Mouse (Mus musculus): ENCODE measurements at regions not wholly inside any gene's neighbourhood (a gene's known extent, or its start where the extent isn't known, plus 50 kb on each side); places are given as distances from the start of the nearest gene placed in this dataset.

DNA sequence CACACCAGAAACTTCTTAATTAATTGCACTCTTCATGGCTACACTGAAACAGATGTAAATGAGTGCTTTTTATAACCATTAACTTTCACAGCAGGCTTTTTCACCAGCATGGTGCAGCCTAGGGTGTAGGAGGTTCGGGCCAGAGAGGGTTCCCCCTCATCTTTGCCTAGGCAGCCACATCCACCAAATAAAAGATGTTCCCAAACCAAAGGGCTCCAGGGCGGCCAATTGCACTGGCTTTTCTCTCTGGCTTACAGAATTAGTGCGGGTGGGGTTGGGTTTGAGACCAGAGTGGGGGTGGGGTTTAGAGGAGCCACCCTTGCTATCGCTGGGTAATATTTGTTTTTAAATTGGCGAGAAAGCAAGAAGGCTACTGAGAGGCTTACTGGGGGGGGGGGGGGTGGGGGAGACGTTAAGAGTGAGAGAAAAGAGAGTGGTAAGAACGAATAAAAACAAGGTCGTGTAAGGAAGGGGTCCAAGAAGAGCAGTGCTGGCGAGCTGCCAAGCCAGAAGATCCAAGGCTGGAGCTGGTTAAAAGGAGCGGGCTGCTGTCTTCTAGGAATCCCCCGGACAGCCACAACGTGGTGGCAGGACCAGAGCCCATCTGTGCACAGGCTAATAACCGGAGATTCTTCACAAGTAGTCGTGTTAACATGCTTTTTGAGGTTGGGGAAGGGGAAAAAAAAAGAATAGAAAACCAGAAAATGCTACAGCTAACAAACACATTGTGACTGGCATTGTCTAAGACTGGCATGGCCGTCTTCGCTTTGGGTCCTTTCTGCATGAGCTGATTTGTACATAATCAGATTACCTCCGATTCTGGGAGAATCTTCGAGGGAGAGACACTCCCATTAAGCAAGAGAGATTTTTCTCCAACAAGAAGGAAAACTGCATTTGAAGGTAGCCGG, 134.0 kb upstream of the Pitx2 start:
- no peaks in the 10 kb centered on the region for H3K36me3 ChIP-seq (ENCODE audit: control insufficient read depth, insufficient read depth)
- WGBS: 27% methylated on average over 19 of the region's 19 CpGs
- no peaks in the 10 kb centered on the region for H3K9me3 ChIP-seq (ENCODE audit: control insufficient read depth)
- no peak overlapping the region for H3K9ac ChIP-seq (ENCODE audit: low read depth, low read length)
- no peaks in the 10 kb centered on the region for H3K27me3 ChIP-seq (replicated peaks; ENCODE audit: control insufficient read depth, insufficient read depth, low read length)
- no peak for ATAC-seq
- no peaks in the 10 kb centered on the region for H3K4me1 ChIP-seq (replicated peaks; ENCODE audit: control insufficient read depth, insufficient read depth, low read length)
- H3K4me3 ChIP-seq (ENCODE audit: low read depth, low read length): no peak overlapping the region
- no peak overlapping the region for H3K27ac ChIP-seq (ENCODE audit: low read depth, low read length)
- TF ChIP-seq CTCF (IDR thresholded peaks at IDR 0.05; ENCODE audit: low read depth): no peak
- 0 out of 2 replicates have a peak overlapping the region, but pooled peaks have one; percentile 14 for H3K4me2 ChIP-seq (replicated peaks; ENCODE audit: low read depth)

DNA sequence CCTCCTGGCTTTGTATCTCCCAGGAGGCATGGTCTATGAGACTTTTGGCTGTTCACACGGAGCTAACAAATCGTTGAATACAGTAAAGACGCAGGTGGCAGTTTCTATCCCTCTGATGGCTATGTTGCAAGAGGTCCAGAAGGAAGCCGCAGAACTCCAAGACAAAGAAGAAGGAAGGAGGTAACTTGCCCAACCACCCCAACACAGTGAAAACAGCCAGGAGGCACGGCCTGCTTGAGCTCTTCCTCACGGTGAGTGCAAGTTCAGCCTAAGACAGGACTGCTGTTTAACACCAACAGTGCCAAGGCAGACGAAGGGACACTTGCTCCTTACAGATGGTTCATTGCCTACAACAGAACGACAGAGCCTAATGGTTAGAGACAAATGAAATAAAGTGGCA, 130.0 kb upstream of the Pitx2 start:
- H3K27me3 ChIP-seq (replicated peaks; ENCODE audit: control insufficient read depth, insufficient read depth, low read length): no peaks in the 10 kb centered on the region
- no peaks in the 10 kb centered on the region for H3K9me3 ChIP-seq (ENCODE audit: control insufficient read depth)
- 77% methylated on average over 8 of the region's 8 CpGs for WGBS
- no peak overlapping the region for H3K27ac ChIP-seq (ENCODE audit: low read depth, low read length)
- no peak overlapping the region for H3K9ac ChIP-seq (ENCODE audit: low read depth, low read length)
- H3K4me3 ChIP-seq (ENCODE audit: low read depth, low read length): no peak overlapping the region
- TF ChIP-seq CTCF (IDR thresholded peaks at IDR 0.05; ENCODE audit: low read depth): no peak
- H3K36me3 ChIP-seq (ENCODE audit: control insufficient read depth, insufficient read depth): no peaks in the 10 kb centered on the region
- ATAC-seq: no peak
- no peak overlapping the region for H3K4me2 ChIP-seq (replicated peaks; ENCODE audit: low read depth)
- no peaks in the 10 kb centered on the region for H3K4me1 ChIP-seq (replicated peaks; ENCODE audit: control insufficient read depth, insufficient read depth, low read length)

DNA sequence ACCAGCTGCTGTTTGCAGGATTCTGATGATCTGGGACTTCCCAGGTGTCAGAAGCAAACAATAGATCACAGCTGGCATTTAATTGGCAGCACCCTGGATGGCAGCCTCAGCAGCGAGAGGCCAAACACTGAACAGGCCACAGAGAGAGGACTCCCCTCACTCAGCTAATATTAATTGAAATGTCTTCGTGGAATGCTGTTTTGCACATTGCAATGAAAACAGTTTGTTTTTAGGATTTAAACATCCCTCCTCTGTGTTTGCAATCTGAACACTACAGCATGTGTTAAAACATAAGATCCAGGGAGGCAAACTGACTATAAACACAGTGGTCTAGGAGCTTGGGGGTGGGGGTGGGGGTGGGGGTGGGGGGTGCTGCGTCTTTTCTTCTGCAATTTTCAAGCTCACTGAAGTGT, 129.2 kb upstream of the Pitx2 start:
- Histone ChIP-seq H3K36me3 (ENCODE audit: control insufficient read depth, insufficient read depth) (no peaks in the 10 kb centered on the region), H3K4me3 (ENCODE audit: low read depth, low read length) (no peak overlapping the region), H3K4me1 (replicated peaks; ENCODE audit: control insufficient read depth, insufficient read depth, low read length) (no peaks in the 10 kb centered on the region), H3K4me2 (replicated peaks; ENCODE audit: low read depth) (no peak overlapping the region), H3K27me3 (replicated peaks; ENCODE audit: control insufficient read depth, insufficient read depth, low read length) (no peaks in the 10 kb centered on the region), H3K9me3 (ENCODE audit: control insufficient read depth) (no peaks in the 10 kb centered on the region), H3K9ac (ENCODE audit: low read depth, low read length) (no peak overlapping the region), H3K27ac (ENCODE audit: low read depth, low read length) (no peak overlapping the region)
- TF ChIP-seq CTCF (IDR thresholded peaks at IDR 0.05; ENCODE audit: low read depth): no peak
- ATAC-seq: no peak
- WGBS: 32% methylated on average over 3 of the region's 3 CpGs

DNA sequence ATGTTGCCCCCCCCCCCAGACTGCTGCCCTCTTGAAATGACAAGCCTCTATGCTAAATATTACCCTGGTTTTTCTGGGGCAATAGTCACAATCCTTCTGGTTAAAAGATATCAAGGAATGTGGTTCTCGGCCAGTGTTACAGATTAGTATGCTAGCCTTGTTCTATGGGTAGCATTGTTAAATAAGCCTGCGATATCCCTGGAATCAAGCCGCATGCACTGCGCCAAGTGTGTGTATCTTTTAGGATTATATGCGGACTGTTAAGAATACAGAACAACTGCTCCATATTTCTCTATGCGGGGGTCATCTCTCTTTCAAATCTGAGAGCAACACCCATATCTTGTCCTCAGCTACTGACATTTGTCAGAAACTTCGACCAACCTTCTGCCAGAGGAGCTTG, 128.7 kb upstream of the Pitx2 start:
- Histone ChIP-seq H3K4me2 (replicated peaks; ENCODE audit: low read depth) (no peak overlapping the region), H3K4me1 (replicated peaks; ENCODE audit: control insufficient read depth, insufficient read depth, low read length) (no peaks in the 10 kb centered on the region), H3K4me3 (ENCODE audit: low read depth, low read length) (no peak overlapping the region), H3K9me3 (ENCODE audit: control insufficient read depth) (no peaks in the 10 kb centered on the region), H3K36me3 (ENCODE audit: control insufficient read depth, insufficient read depth) (no peaks in the 10 kb centered on the region), H3K27me3 (replicated peaks; ENCODE audit: control insufficient read depth, insufficient read depth, low read length) (no peaks in the 10 kb centered on the region), H3K27ac (ENCODE audit: low read depth, low read length) (no peak overlapping the region), H3K9ac (ENCODE audit: low read depth, low read length) (no peak overlapping the region)
- TF ChIP-seq CTCF (IDR thresholded peaks at IDR 0.05; ENCODE audit: low read depth): no peak
- no peak for ATAC-seq
- 53% methylated on average over 7 of the region's 7 CpGs for WGBS

DNA sequence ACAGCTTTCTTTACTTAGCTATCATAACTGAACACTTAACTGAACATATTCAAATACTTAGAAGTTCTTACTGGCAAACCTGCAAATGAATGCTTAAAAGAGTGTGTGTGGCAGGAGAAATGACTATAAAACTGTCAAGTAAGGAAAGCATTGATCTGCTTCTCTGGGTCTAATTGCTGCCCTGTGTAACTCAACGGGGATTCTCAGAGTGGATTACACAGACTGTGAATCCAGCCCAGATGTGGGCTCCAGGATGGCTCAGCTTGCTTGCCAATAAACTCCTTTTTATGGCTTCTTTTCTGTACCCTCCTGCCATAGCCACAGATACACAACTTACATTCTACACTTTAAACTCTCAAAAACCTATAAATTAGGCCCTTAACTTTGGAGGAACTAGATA, 123.3 kb upstream of the Pitx2 start:
- H3K27ac ChIP-seq (ENCODE audit: low read depth, low read length): no peak overlapping the region
- H3K4me1 ChIP-seq (replicated peaks; ENCODE audit: control insufficient read depth, insufficient read depth, low read length): no peaks in the 10 kb centered on the region
- H3K9me3 ChIP-seq (ENCODE audit: control insufficient read depth): no peaks in the 10 kb centered on the region
- no peak overlapping the region for H3K4me3 ChIP-seq (ENCODE audit: low read depth, low read length)
- no peak overlapping the region for H3K4me2 ChIP-seq (replicated peaks; ENCODE audit: low read depth)
- H3K36me3 ChIP-seq (ENCODE audit: control insufficient read depth, insufficient read depth): no peaks in the 10 kb centered on the region
- no peak for TF ChIP-seq CTCF (IDR thresholded peaks at IDR 0.05; ENCODE audit: low read depth)
- H3K27me3 ChIP-seq (replicated peaks; ENCODE audit: control insufficient read depth, insufficient read depth, low read length): no peaks in the 10 kb centered on the region
- no peak for ATAC-seq
- H3K9ac ChIP-seq (ENCODE audit: low read depth, low read length): no peak overlapping the region
- WGBS: 32% methylated on average over 1 of the region's 1 CpGs

DNA sequence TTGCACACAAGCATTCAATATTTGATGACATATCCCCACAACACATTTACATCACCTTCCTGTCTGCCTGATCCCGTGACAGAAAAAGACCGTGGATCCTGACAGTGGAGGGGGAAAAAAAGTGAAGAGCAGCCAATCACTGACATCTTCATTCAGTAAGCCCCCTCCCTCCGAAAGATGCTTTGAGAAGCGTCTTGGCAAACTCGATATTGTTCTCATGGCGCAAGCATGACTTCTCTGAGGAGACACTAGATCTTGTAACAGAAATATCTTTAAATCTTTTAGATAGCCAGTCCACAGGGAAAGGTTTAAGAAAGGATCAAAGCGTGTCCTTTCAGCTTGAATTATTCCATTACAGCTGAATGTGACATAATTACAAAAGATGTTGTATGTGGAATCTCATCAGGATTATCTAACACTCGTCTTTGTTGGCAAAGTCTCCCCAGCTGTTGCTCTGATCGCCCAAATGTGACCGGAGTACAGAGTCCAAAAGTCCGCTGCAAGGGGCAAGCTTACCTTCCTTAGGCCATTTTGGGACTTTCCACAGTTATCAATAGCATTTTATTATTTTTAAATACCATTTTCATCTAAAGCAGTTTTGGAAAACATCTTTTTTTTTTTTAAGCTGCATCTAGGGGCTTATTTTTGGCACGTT, 95.8 kb upstream of the Pitx2 start:
- ATAC-seq: no peak

More for the DNA sequence above, 95.8 kb upstream of the Pitx2 start:
- no peak overlapping the region for H3K4me2 ChIP-seq (replicated peaks; ENCODE audit: low read depth)
- H3K4me3 ChIP-seq (ENCODE audit: low read depth, low read length): no peak overlapping the region
- H3K9me3 ChIP-seq (ENCODE audit: control insufficient read depth): no peaks in the 10 kb centered on the region
- H3K27ac ChIP-seq (ENCODE audit: low read depth, low read length): no peak overlapping the region
- no peaks in the 10 kb centered on the region for H3K4me1 ChIP-seq (replicated peaks; ENCODE audit: control insufficient read depth, insufficient read depth, low read length)
- H3K27me3 ChIP-seq (replicated peaks; ENCODE audit: control insufficient read depth, insufficient read depth, low read length): no peaks in the 10 kb centered on the region
- H3K9ac ChIP-seq (ENCODE audit: low read depth, low read length): no peak overlapping the region
- WGBS: 86% methylated on average over 12 of the region's 12 CpGs
- no peak for TF ChIP-seq CTCF (IDR thresholded peaks at IDR 0.05; ENCODE audit: low read depth)
- no peaks in the 10 kb centered on the region for H3K36me3 ChIP-seq (ENCODE audit: control insufficient read depth, insufficient read depth)

All from intestine, postnatal 0 days (tissue).